Comparison of ENCODE assay signal across 8 mouse cellular contexts in the genomic region with DNA sequence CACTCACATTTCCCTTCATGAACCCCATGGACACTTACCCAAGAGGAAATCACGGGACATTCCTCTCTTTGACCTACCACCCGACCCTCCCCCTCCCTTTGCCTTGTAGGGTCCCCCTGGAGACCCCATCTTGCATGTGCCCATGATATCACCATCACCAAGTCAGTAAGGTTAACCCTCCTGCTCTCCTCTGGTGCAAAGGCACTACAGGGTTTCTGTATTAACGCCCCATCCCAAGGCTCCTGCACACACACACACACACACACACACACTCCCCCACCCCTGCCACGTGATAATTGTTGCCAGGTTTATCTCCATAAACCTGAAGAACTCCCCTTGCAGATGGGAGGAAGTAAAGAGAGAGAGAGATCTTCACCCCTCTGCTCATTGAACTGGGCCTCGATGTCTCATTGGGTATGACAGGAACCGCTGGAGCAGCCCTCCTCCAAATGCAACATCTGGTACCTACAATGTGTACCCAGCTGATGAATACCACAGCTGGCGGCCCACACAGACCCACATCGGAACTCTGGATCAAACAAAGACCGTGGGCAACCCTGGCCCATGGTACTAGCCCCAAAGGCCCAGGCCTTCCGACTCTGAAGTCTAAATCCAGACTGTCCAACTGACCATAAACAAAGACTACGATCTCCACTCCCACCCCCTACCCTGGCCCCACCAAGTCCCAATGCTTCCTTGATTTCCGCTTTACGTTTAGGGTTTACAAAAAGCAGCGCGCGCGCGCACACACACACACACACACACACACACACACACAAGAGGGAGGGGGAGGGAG. TPM values are rescaled to one million over a fixed set of nuclear protein-coding genes. Genes with fewer than 3 reads are reported as not detected.
DNase-seq lines count a peak whose midpoint lies in the region; ATAC-seq lines count a peak whose summit lies in the region.

No protein-coding gene starts in this region.

- peak overlapping the region; percentile 70 for H3K27ac ChIP-seq in kidney, embryonic 15.5 days
- H3K27ac ChIP-seq in embryonic facial prominence, embryonic 14.5 days (replicated peaks; ENCODE audit: low read depth, low read length) = peak overlapping the region; percentile 70
- H3K27ac ChIP-seq in limb, embryonic 10.5 days = peak overlapping the region; percentile 90

- peaks cover 15% of the 10 kb centered on the region for H3K4me1 ChIP-seq in kidney, embryonic 15.5 days
- peaks cover 8% of the 10 kb centered on the region for H3K4me1 ChIP-seq in embryonic facial prominence, embryonic 14.5 days (ENCODE audit: control insufficient read depth, insufficient read depth, low read length)
- peaks cover 16% of the 10 kb centered on the region for H3K4me1 ChIP-seq in limb, embryonic 10.5 days

- DNase-seq in kidney, postnatal 25 days = no peak
- DNase-seq in embryonic facial prominence, embryonic 14.5 days (ENCODE audit: low spot score) = peak; percentile 7
- peak; percentile 57 for DNase-seq in limb, embryonic 10.5 days (ENCODE audit: low spot score)
- DNase-seq in naive thymus-derived CD4-positive, alpha-beta T cell, adult 2 months (ENCODE audit: low read depth) = peak; percentile 40
- no peak for DNase-seq in adrenal gland, postnatal 4 days (ENCODE audit: low spot score in 2 of 2)
- DNase-seq in kidney, postnatal 10 days = no peak
- no peak for DNase-seq in left cerebral cortex, postnatal 4 days

- ATAC-seq in kidney, embryonic 15.5 days (replicated peaks; ENCODE audit: low FRiP score) = peak; percentile 70; the same call in 1 of the 2 replicates
- peak; percentile 70 for ATAC-seq in embryonic facial prominence, embryonic 14.5 days (ENCODE audit: low read depth)

- no peaks in the 10 kb centered on the region for H3K36me3 ChIP-seq in kidney, embryonic 15.5 days
- H3K36me3 ChIP-seq in embryonic facial prominence, embryonic 14.5 days (ENCODE audit: control insufficient read depth, insufficient read depth, low read length) = no peaks in the 10 kb centered on the region
- H3K36me3 ChIP-seq in limb, embryonic 10.5 days = no peaks in the 10 kb centered on the region

- H3K4me3 ChIP-seq in kidney, embryonic 15.5 days (replicated peaks) = peak overlapping the region; percentile 32
- H3K4me3 ChIP-seq in embryonic facial prominence, embryonic 14.5 days (ENCODE audit: low read depth, low read length) = peak overlapping the region; percentile 31
- H3K4me3 ChIP-seq in limb, embryonic 10.5 days = peak overlapping the region; percentile 39

- intact Hi-C loops in left cerebral cortex, postnatal 4 days (cut with DNase I) = no loop called here

- H3K27me3 ChIP-seq in kidney, embryonic 15.5 days = no peaks in the 10 kb centered on the region
- H3K27me3 ChIP-seq in embryonic facial prominence, embryonic 14.5 days (replicated peaks; ENCODE audit: control insufficient read depth, insufficient read depth, low read length) = no peaks in the 10 kb centered on the region
- H3K27me3 ChIP-seq in limb, embryonic 10.5 days (ENCODE audit: low read depth, poor library complexity, severe bottlenecking) = no peaks in the 10 kb centered on the region

- peak overlapping the region; percentile 55 for H3K4me2 ChIP-seq in kidney, embryonic 15.5 days
- peak overlapping the region; percentile 57 for H3K4me2 ChIP-seq in embryonic facial prominence, embryonic 14.5 days (ENCODE audit: low read depth, low read length)

- no peaks in the 10 kb centered on the region for H3K9me3 ChIP-seq in kidney, embryonic 15.5 days (replicated peaks)
- H3K9me3 ChIP-seq in embryonic facial prominence, embryonic 14.5 days (ENCODE audit: control insufficient read depth, low read length) = no peaks in the 10 kb centered on the region
- H3K9me3 ChIP-seq in limb, embryonic 10.5 days (replicated peaks) = no peaks in the 10 kb centered on the region

- H3K9ac ChIP-seq in kidney, embryonic 15.5 days = no peak overlapping the region
- peak overlapping the region; percentile 55 for H3K9ac ChIP-seq in embryonic facial prominence, embryonic 14.5 days (ENCODE audit: low read depth, low read length)

- WGBS in kidney, embryonic 15.5 days = 37% methylated on average over 18 of the region's 18 CpGs
- WGBS in embryonic facial prominence, embryonic 14.5 days = 21% methylated on average over 18 of the region's 18 CpGs
- 41% methylated on average over 18 of the region's 18 CpGs for WGBS in limb, embryonic 10.5 days

RNA-seq across cellular contexts. Expression of a gene that starts 17.0 kb away (rescaled TPM):
- polyA plus RNA-seq in kidney, embryonic 15.5 days (2015; fragmentation: Nextera tagmentation; extraction: Ambion mirVana) = 0.49 and 0.60 TPM in 2 replicates
- 0.13 and 0.21 TPM in 2 replicates for polyA plus RNA-seq in embryonic facial prominence, embryonic 14.5 days (2014; fragmentation: Nextera tagmentation; extraction: Ambion mirVana)
- 0.34 TPM in 1 of 2 replicates, not detected in the other for polyA plus RNA-seq in limb, embryonic 10.5 days (2016; fragmentation: Nextera tagmentation; extraction: Ambion mirVana)
- total RNA-seq in adrenal gland, postnatal 4 days (2021) = 1 to 10 TPM; 1.6 to 2.1 TPM
- under 1 TPM; 0.50 to 0.81 TPM for total RNA-seq in left cerebral cortex, postnatal 4 days (2021)

RNA-seq across cellular contexts. Expression of a gene that starts 18.2 kb away (rescaled TPM):
- polyA plus RNA-seq in kidney, embryonic 15.5 days (2015; fragmentation: Nextera tagmentation; extraction: Ambion mirVana) = 0.13 and 0.29 TPM in 2 replicates
- polyA plus RNA-seq in embryonic facial prominence, embryonic 14.5 days (2014; fragmentation: Nextera tagmentation; extraction: Ambion mirVana) = 0.14 and 0.28 TPM in 2 replicates
- polyA plus RNA-seq in limb, embryonic 10.5 days (2016; fragmentation: Nextera tagmentation; extraction: Ambion mirVana) = 0.25 and 0.54 TPM in 2 replicates
- 1 to 10 TPM in 1 of 2 experiments, under 1 TPM in 1; 0.87 to 1.2 TPM for total RNA-seq in adrenal gland, postnatal 4 days (2021)
- total RNA-seq in left cerebral cortex, postnatal 4 days (2021) = under 1 TPM; 0.14 to 0.28 TPM

RNA-seq across cellular contexts. Expression of a gene that starts 33.6 kb away (rescaled TPM):
- not detected in 2 replicates for polyA plus RNA-seq in kidney, embryonic 15.5 days (2015; fragmentation: Nextera tagmentation; extraction: Ambion mirVana)
- polyA plus RNA-seq in embryonic facial prominence, embryonic 14.5 days (2014; fragmentation: Nextera tagmentation; extraction: Ambion mirVana) = 0.24 TPM in 1 of 2 replicates, not detected in the other
- 0.14 TPM in 1 of 2 replicates, not detected in the other for polyA plus RNA-seq in limb, embryonic 10.5 days (2016; fragmentation: Nextera tagmentation; extraction: Ambion mirVana)
- 1 to 10 TPM in 1 of 2 experiments, under 1 TPM in 1; 0.92 to 1.5 TPM for total RNA-seq in adrenal gland, postnatal 4 days (2021)
- total RNA-seq in left cerebral cortex, postnatal 4 days (2021) = under 1 TPM; 0.36 to 0.66 TPM

RNA-seq across cellular contexts. Expression of a gene that starts 34.8 kb away (rescaled TPM):
- 0.23 and 0.39 TPM in 2 replicates for polyA plus RNA-seq in kidney, embryonic 15.5 days (2015; fragmentation: Nextera tagmentation; extraction: Ambion mirVana)
- 0.07 and 1.0 TPM in 2 replicates for polyA plus RNA-seq in embryonic facial prominence, embryonic 14.5 days (2014; fragmentation: Nextera tagmentation; extraction: Ambion mirVana)
- 0.09 TPM in 1 of 2 replicates, not detected in the other for polyA plus RNA-seq in limb, embryonic 10.5 days (2016; fragmentation: Nextera tagmentation; extraction: Ambion mirVana)
- 1 to 10 TPM in 1 of 2 experiments, under 1 TPM in 1; 0.50 to 1.0 TPM for total RNA-seq in adrenal gland, postnatal 4 days (2021)
- under 1 TPM in 1 of 2 experiments, not detected in 1; 0.12 TPM for total RNA-seq in left cerebral cortex, postnatal 4 days (2021)

RNA-seq across cellular contexts. Expression of a gene that starts 48.6 kb away (rescaled TPM):
- 0.05 and 0.08 TPM in 2 replicates for polyA plus RNA-seq in kidney, embryonic 15.5 days (2015; fragmentation: Nextera tagmentation; extraction: Ambion mirVana)
- polyA plus RNA-seq in embryonic facial prominence, embryonic 14.5 days (2014; fragmentation: Nextera tagmentation; extraction: Ambion mirVana) = 0.08 TPM in 1 of 2 replicates, not detected in the other
- polyA plus RNA-seq in limb, embryonic 10.5 days (2016; fragmentation: Nextera tagmentation; extraction: Ambion mirVana) = 0.05 TPM in 1 of 2 replicates, not detected in the other
- total RNA-seq in adrenal gland, postnatal 4 days (2021) = under 1 TPM; 0.08 to 0.25 TPM
- not detected for total RNA-seq in left cerebral cortex, postnatal 4 days (2021)

Comparison
In these comparisons a context has a peak if more than half of its experiments do, and no peak if none do; other contexts are left out.
1. DNase-seq: peak in embryonic facial prominence, embryonic 14.5 days (single experiment), limb, embryonic 10.5 days (single experiment) and naive thymus-derived CD4-positive, alpha-beta T cell, adult 2 months (single experiment); none in kidney, postnatal 25 days (0 of 2), adrenal gland, postnatal 4 days (0 of 2), kidney, postnatal 10 days (single experiment) and left cerebral cortex, postnatal 4 days (single experiment).
2. Peak in every context shown above with its lines, with median percentiles within 50 percentile points of each other: H3K27ac ChIP-seq and H3K4me3 ChIP-seq.